Mouse (Mus musculus): Measurements from ENCODE around the gene Ppp1r35. TPM values are rescaled to one million over a fixed set of nuclear protein-coding genes. Genes with fewer than 3 reads are reported as not detected.

The Ppp1r35 gene
- polyA plus RNA-seq (2016; fragmentation: Nextera tagmentation; extraction: Ambion mirVana), result 61.5 TPM in 2 replicates

DNA sequence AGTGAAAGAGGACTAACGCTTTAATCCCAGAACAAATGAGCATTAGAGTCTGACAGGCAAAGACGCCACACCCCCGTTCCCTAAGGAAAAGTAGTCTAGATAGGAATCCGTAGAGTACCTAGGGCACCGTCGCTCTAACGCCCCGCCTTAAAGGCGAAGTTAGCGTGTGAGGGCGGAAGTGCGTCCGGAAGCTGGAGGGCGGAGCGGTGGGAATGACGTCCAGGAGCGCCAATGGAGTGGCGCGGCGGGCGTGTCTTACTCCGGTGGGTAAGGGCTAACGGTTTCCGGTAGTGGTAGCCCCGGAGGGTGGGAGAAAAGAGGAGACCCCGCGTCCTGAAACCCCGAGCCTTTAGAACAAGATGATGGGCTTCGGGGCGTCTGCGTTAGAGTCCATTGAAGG is at the start of gene Ppp1r35:
Ppp1r35 (plus strand) TSS at position 215 of the 400 bp plus-strand sequence.
- H3K4me3 ChIP-seq, result peak within 1 kb of the TSS; percentile 98
- under 1% methylated on average over 31 of the region's 31 CpGs for WGBS
- ATAC-seq (ENCODE audit: low FRiP score, low read depth), result peak; percentile 97
- H3K27ac ChIP-seq, result peak within 1 kb of the TSS; percentile 84
- H3K9me3 ChIP-seq, result no peaks in the 10 kb centered on the region
- H3K9ac ChIP-seq, result peak within 1 kb of the TSS; percentile 92
- peak within 1 kb of the TSS; percentile 100 for H3K4me2 ChIP-seq (replicated peaks)
- H3K36me3 ChIP-seq, result peaks cover 34% of the 10 kb centered on the region
- H3K4me1 ChIP-seq, result peaks cover 41% of the 10 kb centered on the region
- H3K27me3 ChIP-seq (replicated peaks), result no peaks in the 10 kb centered on the region

DNA sequence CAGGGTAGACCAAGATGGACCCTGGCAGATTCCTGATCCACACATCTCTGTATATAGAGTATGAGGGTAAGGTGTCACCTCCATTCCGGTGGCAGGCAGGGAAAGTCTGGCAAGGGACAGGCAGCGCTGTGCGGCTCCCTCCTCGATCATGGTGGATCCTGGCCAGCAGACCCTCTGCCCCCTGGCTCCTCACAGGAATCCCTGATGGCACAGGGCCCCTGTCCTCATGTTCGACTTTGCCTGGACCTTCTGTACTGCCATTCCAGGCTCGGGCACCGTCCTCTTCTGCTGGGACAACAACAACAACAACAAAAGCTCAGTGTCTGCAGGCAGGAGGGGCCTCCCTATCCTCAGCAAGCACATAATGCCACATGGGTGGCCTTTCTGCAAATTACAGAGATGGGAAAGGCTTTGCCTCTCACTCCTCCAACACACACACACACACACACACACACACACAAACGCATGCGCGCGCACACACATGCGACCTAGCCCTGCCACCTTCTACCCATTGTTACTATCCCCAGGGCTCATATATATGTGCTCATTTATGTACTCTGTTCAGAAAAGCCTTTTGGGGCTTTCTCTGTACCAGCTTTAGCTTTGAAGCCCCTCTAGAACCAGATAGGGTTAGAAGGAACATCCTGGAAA is 44.9 kb upstream of the Ppp1r35 start:
- ATAC-seq (ENCODE audit: low FRiP score, low read depth), result peak; percentile 77
- Histone ChIP-seq H3K9me3 (no peaks in the 10 kb centered on the region), H3K4me2 (replicated peaks) (peak overlapping the region; percentile 54), H3K9ac (peak overlapping the region; percentile 44), H3K36me3 (peaks cover 65% of the 10 kb centered on the region), H3K27me3 (replicated peaks) (no peaks in the 10 kb centered on the region), H3K4me1 (peaks cover 44% of the 10 kb centered on the region), H3K4me3 (peak overlapping the region; percentile 18; the same call in 1 of the 2 replicates), H3K27ac (peak overlapping the region; percentile 97)
- WGBS, result 47% methylated on average over 12 of the region's 12 CpGs

DNA sequence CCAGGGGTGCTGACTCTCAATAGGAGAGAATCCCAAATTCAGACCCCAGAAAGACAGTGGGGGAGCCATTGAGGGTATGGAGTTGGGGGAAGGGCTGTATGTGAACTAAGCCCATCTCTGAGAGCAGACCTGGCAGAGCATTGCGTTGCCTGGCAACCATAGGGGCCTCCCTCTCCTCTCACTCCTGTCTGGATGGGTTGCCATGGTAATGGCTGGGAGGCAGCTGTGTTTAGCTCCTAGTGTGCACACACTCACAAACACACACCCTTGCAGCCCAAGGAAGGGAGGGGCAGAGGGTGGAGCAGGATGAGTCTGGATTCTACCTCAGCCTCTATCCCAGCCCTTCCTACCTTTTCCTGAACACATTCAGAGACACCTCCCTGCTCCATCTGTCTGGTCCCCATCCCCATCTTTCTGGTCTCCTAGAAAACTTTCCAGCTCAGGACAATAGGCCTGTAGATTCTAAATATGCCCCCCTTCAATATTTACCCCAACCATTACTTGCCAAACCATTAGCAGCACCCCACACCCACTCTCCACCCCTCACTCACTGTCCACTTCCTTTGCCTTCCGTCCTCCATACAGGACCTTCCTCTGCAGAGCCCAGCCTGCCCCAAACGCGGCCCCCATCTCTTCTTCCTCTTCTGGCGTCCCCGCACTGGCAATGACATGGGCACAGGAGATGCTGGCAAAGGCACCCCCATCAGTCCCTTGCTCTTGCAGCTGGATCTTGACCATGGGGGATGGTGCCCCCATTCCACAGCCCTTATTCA is 44.2 kb upstream of the Ppp1r35 start:
- H3K9me3 ChIP-seq, result no peaks in the 10 kb centered on the region
- H3K9ac ChIP-seq, result peak overlapping the region; percentile 42
- H3K4me3 ChIP-seq, result peak overlapping the region; percentile 18; the same call in 1 of the 2 replicates
- 56% methylated on average over 6 of the region's 6 CpGs for WGBS
- peak; percentile 97 for ATAC-seq (ENCODE audit: low FRiP score, low read depth)
- H3K36me3 ChIP-seq, result peaks cover 63% of the 10 kb centered on the region
- H3K27ac ChIP-seq, result peak overlapping the region; percentile 97
- no peaks in the 10 kb centered on the region for H3K27me3 ChIP-seq (replicated peaks)
- peaks cover 51% of the 10 kb centered on the region for H3K4me1 ChIP-seq
- H3K4me2 ChIP-seq (replicated peaks), result peak overlapping the region; percentile 54

- no peak for ATAC-seq (ENCODE audit: low FRiP score, low read depth)
- WGBS, result 80% methylated on average over 6 of the region's 6 CpGs
- Histone ChIP-seq H3K9me3 (no peaks in the 10 kb centered on the region), H3K27me3 (replicated peaks) (no peaks in the 10 kb centered on the region), H3K36me3 (peaks cover 40% of the 10 kb centered on the region), H3K4me2 (replicated peaks) (peak overlapping the region; percentile 92; the same call in 1 of the 2 replicates), H3K9ac (0 out of 2 replicates have a peak overlapping the region, but pooled peaks have one; percentile 38), H3K27ac (no peak overlapping the region), H3K4me3 (no peak overlapping the region), H3K4me1 (peaks cover 61% of the 10 kb centered on the region)
These were observed 41.2 kb upstream of the Ppp1r35 start for GRCm38 (mm10) chr5:137737400-137737940.

DNA sequence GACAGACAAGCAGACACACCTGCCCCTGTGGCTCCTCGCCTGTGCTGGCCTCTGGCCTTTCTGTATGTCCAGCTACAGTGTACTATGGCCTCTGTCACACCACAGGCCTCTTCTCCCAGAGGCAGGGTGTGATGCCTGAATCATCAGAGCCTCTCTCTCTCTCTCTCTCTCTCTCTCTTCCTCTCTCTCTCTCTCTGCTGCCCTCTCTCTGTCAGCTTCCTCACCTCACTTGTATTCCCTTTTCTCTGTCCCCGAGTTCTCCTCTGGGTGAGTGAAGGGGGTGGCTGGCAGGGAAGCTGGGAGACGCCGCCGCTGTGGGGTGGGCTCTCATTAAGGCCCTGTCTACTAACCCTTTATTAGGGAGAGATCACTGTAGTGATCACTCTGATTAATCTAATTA is 40.1 kb upstream of the Ppp1r35 start:
- H3K4me1 ChIP-seq, result peaks cover 60% of the 10 kb centered on the region
- ATAC-seq (ENCODE audit: low FRiP score, low read depth), result no peak
- no peaks in the 10 kb centered on the region for H3K27me3 ChIP-seq (replicated peaks)
- no peaks in the 10 kb centered on the region for H3K9me3 ChIP-seq
- peak overlapping the region; percentile 92 for H3K4me2 ChIP-seq (replicated peaks)
- peaks cover 30% of the 10 kb centered on the region for H3K36me3 ChIP-seq
- no peak overlapping the region for H3K27ac ChIP-seq
- WGBS, result 37% methylated on average over 5 of the region's 5 CpGs
- no peak overlapping the region for H3K4me3 ChIP-seq
- peak overlapping the region; percentile 78; the same call in 1 of the 2 replicates for H3K9ac ChIP-seq

- H3K27me3 ChIP-seq (replicated peaks), result no peaks in the 10 kb centered on the region
- WGBS, result 37% methylated on average over 9 of the region's 9 CpGs
- ATAC-seq (ENCODE audit: low FRiP score, low read depth), result no peak
- H3K9me3 ChIP-seq, result no peaks in the 10 kb centered on the region
- no peak overlapping the region for H3K27ac ChIP-seq
- peak overlapping the region; percentile 79 for H3K4me3 ChIP-seq
- peaks cover 52% of the 10 kb centered on the region for H3K4me1 ChIP-seq
- peak overlapping the region; percentile 78 for H3K9ac ChIP-seq
- H3K4me2 ChIP-seq (replicated peaks), result peak overlapping the region; percentile 92
- peaks cover 29% of the 10 kb centered on the region for H3K36me3 ChIP-seq
These were observed 39.2 kb upstream of the Ppp1r35 start for GRCm38 (mm10) chr5:137739471-137739870.

GRCm38 (mm10) chr5:137740506-137740905 is 38.1 kb upstream of the Ppp1r35 start:
- peaks cover 21% of the 10 kb centered on the region for H3K36me3 ChIP-seq
- no peak overlapping the region for H3K27ac ChIP-seq
- no peaks in the 10 kb centered on the region for H3K27me3 ChIP-seq (replicated peaks)
- 4% methylated on average over 11 of the region's 11 CpGs for WGBS
- H3K9me3 ChIP-seq, result no peaks in the 10 kb centered on the region
- H3K4me3 ChIP-seq, result peak overlapping the region; percentile 79
- peak; percentile 14; the same call in 1 of the 2 replicates for ATAC-seq (ENCODE audit: low FRiP score, low read depth)
- H3K9ac ChIP-seq, result peak overlapping the region; percentile 78
- peaks cover 45% of the 10 kb centered on the region for H3K4me1 ChIP-seq
- peak overlapping the region; percentile 92 for H3K4me2 ChIP-seq (replicated peaks)

DNA sequence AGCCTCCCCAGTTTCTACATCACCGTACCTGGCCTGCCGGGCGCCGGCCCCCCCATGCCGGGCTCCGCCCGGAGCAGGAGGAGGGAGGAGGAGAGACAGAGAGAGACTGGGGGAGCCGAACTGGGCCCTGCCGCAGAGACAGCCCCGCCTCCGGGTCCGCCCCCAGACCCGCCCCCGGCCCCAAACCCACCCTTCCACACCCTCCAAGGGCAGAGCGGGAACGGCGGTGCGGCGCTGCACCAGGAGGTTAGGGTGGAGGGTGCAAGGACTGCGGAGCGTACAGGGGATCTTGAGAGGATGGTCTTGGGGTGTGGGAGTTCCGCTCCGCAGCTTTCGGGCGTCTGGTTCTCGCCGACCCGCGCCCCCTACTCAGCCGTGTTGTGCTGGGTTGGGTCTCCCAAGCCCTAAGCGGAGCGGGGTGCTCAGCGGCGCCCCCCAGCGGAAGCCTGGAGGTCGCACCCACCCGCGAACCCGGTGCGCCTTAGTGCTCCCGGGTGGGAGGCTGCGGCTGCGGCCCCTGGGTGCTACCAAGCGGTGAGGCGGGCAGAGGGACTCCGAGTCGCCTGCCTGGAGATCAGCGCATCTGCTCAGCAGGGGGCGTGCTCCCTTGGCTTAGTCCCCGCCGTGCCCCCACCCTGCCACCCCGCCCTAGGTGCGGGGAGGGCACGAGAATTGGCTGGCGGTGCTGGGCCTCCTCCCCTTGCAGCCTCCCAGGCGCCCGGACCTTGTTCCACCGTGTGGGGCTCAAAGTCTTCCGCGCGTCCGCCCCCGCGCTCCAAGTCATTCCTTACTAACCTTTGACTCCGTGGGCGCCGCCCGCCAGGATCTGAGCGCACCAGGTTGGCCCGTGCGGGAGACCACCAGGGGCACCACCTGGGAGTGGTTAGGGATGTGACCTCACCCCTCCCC is 37.4 kb upstream of the Ppp1r35 start, which contains the start of gene Nyap1:
Nyap1 (minus strand) TSS at position 585 of the 909 bp plus-strand sequence.
- H3K9ac ChIP-seq, result peak within 1 kb of the TSS; percentile 78
- peak within 1 kb of the TSS; percentile 79 for H3K4me3 ChIP-seq
- H3K4me2 ChIP-seq (replicated peaks), result peak within 1 kb of the TSS; percentile 92
- peak within 1 kb of the TSS; percentile 57 for H3K27ac ChIP-seq
- H3K36me3 ChIP-seq, result peaks cover 13% of the 10 kb centered on the region
- no peaks in the 10 kb centered on the region for H3K9me3 ChIP-seq
- H3K4me1 ChIP-seq, result peaks cover 40% of the 10 kb centered on the region
- under 1% methylated on average over 71 of the region's 71 CpGs for WGBS
- peak; percentile 83 for ATAC-seq (ENCODE audit: low FRiP score, low read depth)
- no peaks in the 10 kb centered on the region for H3K27me3 ChIP-seq (replicated peaks)

DNA sequence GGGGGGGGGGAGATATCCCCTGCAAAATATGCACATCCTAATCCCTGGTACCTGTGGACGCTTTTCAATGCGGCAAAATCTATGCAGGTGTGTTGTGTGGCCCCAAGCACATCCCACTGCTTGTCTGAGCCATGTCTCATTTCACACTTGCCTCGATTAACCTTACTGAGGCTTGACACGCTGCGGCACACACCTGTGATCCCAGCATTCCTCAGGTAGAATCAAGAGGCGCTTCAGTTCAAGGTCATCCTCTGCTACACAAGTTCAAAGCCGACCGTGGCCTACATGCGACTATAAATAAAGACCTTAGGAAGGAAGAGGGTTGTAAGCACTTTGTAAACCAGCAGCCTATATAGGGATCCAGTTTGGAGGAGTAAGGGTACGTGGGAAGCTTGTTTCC is 36.6 kb upstream of the Ppp1r35 start:
- ATAC-seq (ENCODE audit: low FRiP score, low read depth), result no peak

GRCm38 (mm10) chr5:137742836-137743235 is 35.8 kb upstream of the Ppp1r35 start:
- H3K4me3 ChIP-seq, result no peak overlapping the region
- H3K9ac ChIP-seq, result no peak overlapping the region
- no peaks in the 10 kb centered on the region for H3K9me3 ChIP-seq
- H3K36me3 ChIP-seq, result peaks cover 3% of the 10 kb centered on the region
- peaks cover 51% of the 10 kb centered on the region for H3K4me1 ChIP-seq
- no peaks in the 10 kb centered on the region for H3K27me3 ChIP-seq (replicated peaks)
- ATAC-seq (ENCODE audit: low FRiP score, low read depth), result no peak
- H3K27ac ChIP-seq, result no peak overlapping the region
- H3K4me2 ChIP-seq (replicated peaks), result no peak overlapping the region
- 90% methylated on average over 6 of the region's 6 CpGs for WGBS

More for the DNA sequence above, 36.6 kb upstream of the Ppp1r35 start:
- H3K4me3 ChIP-seq, result no peak overlapping the region
- H3K27me3 ChIP-seq (replicated peaks), result no peaks in the 10 kb centered on the region
- no peak overlapping the region for H3K9ac ChIP-seq
- peaks cover 7% of the 10 kb centered on the region for H3K36me3 ChIP-seq
- no peak overlapping the region for H3K27ac ChIP-seq
- WGBS, result 74% methylated on average over 10 of the region's 10 CpGs
- peaks cover 46% of the 10 kb centered on the region for H3K4me1 ChIP-seq
- H3K9me3 ChIP-seq, result no peaks in the 10 kb centered on the region
- H3K4me2 ChIP-seq (replicated peaks), result peak overlapping the region; percentile 92

- Histone ChIP-seq H3K36me3 (no peaks in the 10 kb centered on the region), H3K4me1 (peaks cover 50% of the 10 kb centered on the region), H3K4me3 (no peak overlapping the region), H3K9ac (no peak overlapping the region), H3K9me3 (no peaks in the 10 kb centered on the region), H3K27ac (no peak overlapping the region), H3K4me2 (replicated peaks) (no peak overlapping the region), H3K27me3 (replicated peaks) (no peaks in the 10 kb centered on the region)
- 94% methylated on average over 7 of the region's 7 CpGs for WGBS
- no peak for ATAC-seq (ENCODE audit: low FRiP score, low read depth)
These were observed 34.5 kb upstream of the Ppp1r35 start for GRCm38 (mm10) chr5:137744197-137744596.
